Mouse (Mus musculus) megakaryocyte, embryonic 14.5 days (primary cell): ENCODE data around the gene St6gal1. TPM values are rescaled to one million over a fixed set of nuclear protein-coding genes. Genes with fewer than 3 reads are reported as not detected.

Experiments used
- H3K27me3 ChIP-seq: replicated peaks from 2 replicates; pipeline ENCODE3; 2012; ENCODE audit warnings: inconsistent platforms
- H3K36me3 ChIP-seq: replicated peaks from 2 replicates; pipeline ENCODE3; 2012; ENCODE audit warnings: low read length, inconsistent platforms, mixed read lengths
- H3K4me1 ChIP-seq: 2 replicates; pipeline ENCODE4 v1.6.1; 2012; ENCODE audit warnings: inconsistent platforms
- H3K4me3 ChIP-seq: replicated peaks from 2 replicates; pipeline ENCODE3; 2012; ENCODE audit warnings: moderate library complexity, mild to moderate bottlenecking, inconsistent platforms
- H3K9me3 ChIP-seq: 2 replicates; pipeline ENCODE4 v1.6.1; 2012; ENCODE audit warnings: inconsistent platforms
- FLI1 ChIP-seq: IDR thresholded peaks from 2 replicates; pipeline ENCODE4 v1.6.1; 2012; ENCODE audit warnings: low read length, inconsistent platforms, mixed read lengths
- GATA1 ChIP-seq: IDR thresholded peaks from 3 replicates; pipeline ENCODE4 v1.6.1; 2012; ENCODE audit warnings: mixed read lengths, low read length, inconsistent platforms, borderline replicate concordance
- polyA plus RNA-seq: library from polyadenylated mRNA; stranded (reverse); fragments of >175 nt; gene quantifications from 2 replicates; pipeline ENCODE4 v1.2.3, GENCODE M21; 2012; ENCODE audit warnings: low replicate concordance; ENCODE audit not compliant: insufficient read depth

The St6gal1 gene
- polyA plus RNA-seq, 1 experiment, result not detected

- Histone ChIP-seq H3K4me1 (peaks cover 37% of the 10 kb centered on the region), H3K9me3 (peaks cover 7% of the 10 kb centered on the region), H3K4me3 (no peak overlapping the region), H3K27me3 (peaks cover 47% of the 10 kb centered on the region), H3K36me3 (no peaks in the 10 kb centered on the region)
- TF ChIP-seq FLI1, result no peak
- no peak for TF ChIP-seq GATA1
These were observed 58.4 kb downstream of the St6gal1 start for GRCm38 (mm10) chr16:23282941-23283340.

- Histone ChIP-seq H3K4me3 (no peak overlapping the region), H3K9me3 (peaks cover 7% of the 10 kb centered on the region), H3K4me1 (peaks cover 37% of the 10 kb centered on the region), H3K36me3 (no peaks in the 10 kb centered on the region), H3K27me3 (peaks cover 51% of the 10 kb centered on the region)
- no peak for TF ChIP-seq FLI1
- no peak for TF ChIP-seq GATA1
These were observed 59.1 kb downstream of the St6gal1 start for GRCm38 (mm10) chr16:23283677-23284076.

GRCm38 (mm10) chr16:23284470-23285394, 60.2 kb downstream of the St6gal1 start:
- Histone ChIP-seq H3K36me3 (no peaks in the 10 kb centered on the region), H3K4me1 (peaks cover 35% of the 10 kb centered on the region), H3K4me3 (peak overlapping the region; percentile 59), H3K27me3 (peaks cover 49% of the 10 kb centered on the region), H3K9me3 (peaks cover 7% of the 10 kb centered on the region)
- TF ChIP-seq FLI1 (no peak), GATA1 (no peak)

- TF ChIP-seq GATA1 (no peak), FLI1 (no peak)
- no peaks in the 10 kb centered on the region for H3K36me3 ChIP-seq
These were observed 62.0 kb downstream of the St6gal1 start for GRCm38 (mm10) chr16:23286380-23287097.

GRCm38 (mm10) chr16:23287312-23288040, 62.9 kb downstream of the St6gal1 start:
- Histone ChIP-seq H3K4me3 (no peak overlapping the region), H3K4me1 (peaks cover 19% of the 10 kb centered on the region), H3K9me3 (peaks cover 10% of the 10 kb centered on the region), H3K36me3 (no peaks in the 10 kb centered on the region), H3K27me3 (peaks cover 32% of the 10 kb centered on the region)
- TF ChIP-seq FLI1 (no peak), GATA1 (no peak)

More at GRCm38 (mm10) chr16:23286380-23287097, 62.0 kb downstream of the St6gal1 start:
- H3K4me1 ChIP-seq, result peaks cover 24% of the 10 kb centered on the region
- H3K9me3 ChIP-seq, result peaks cover 10% of the 10 kb centered on the region
- peaks cover 41% of the 10 kb centered on the region for H3K27me3 ChIP-seq
- no peak overlapping the region for H3K4me3 ChIP-seq

GRCm38 (mm10) chr16:23288103-23288502, 63.6 kb downstream of the St6gal1 start:
- Histone ChIP-seq H3K27me3 (peaks cover 26% of the 10 kb centered on the region), H3K36me3 (no peaks in the 10 kb centered on the region), H3K4me1 (peaks cover 13% of the 10 kb centered on the region), H3K9me3 (peaks cover 5% of the 10 kb centered on the region), H3K4me3 (no peak overlapping the region)
- TF ChIP-seq FLI1, result no peak
- TF ChIP-seq GATA1, result no peak

- no peak overlapping the region for H3K4me3 ChIP-seq
- peaks cover 16% of the 10 kb centered on the region for H3K27me3 ChIP-seq
- peaks cover 3% of the 10 kb centered on the region for H3K4me1 ChIP-seq
- 0 out of 2 replicates have a peak, but pooled peaks cover 3% of the 10 kb centered on the region for H3K9me3 ChIP-seq
- TF ChIP-seq GATA1, result no peak
- no peak for TF ChIP-seq FLI1
- no peaks in the 10 kb centered on the region for H3K36me3 ChIP-seq
These were observed 64.9 kb downstream of the St6gal1 start for GRCm38 (mm10) chr16:23289424-23289823.

GRCm38 (mm10) chr16:23290171-23290570, 65.6 kb downstream of the St6gal1 start:
- 0 out of 2 replicates have a peak, but pooled peaks cover 3% of the 10 kb centered on the region for H3K9me3 ChIP-seq
- no peak overlapping the region for H3K4me3 ChIP-seq
- no peaks in the 10 kb centered on the region; the same call in 1 of the 2 replicates for H3K4me1 ChIP-seq
- no peak for TF ChIP-seq FLI1
- no peak for TF ChIP-seq GATA1
- no peaks in the 10 kb centered on the region for H3K36me3 ChIP-seq
- H3K27me3 ChIP-seq, result peaks cover 11% of the 10 kb centered on the region

- no peak overlapping the region for H3K4me3 ChIP-seq
- no peak for TF ChIP-seq GATA1
- TF ChIP-seq FLI1, result no peak
- H3K36me3 ChIP-seq, result no peaks in the 10 kb centered on the region
- H3K27me3 ChIP-seq, result peaks cover 7% of the 10 kb centered on the region
- peaks cover 7% of the 10 kb centered on the region; the same call in 1 of the 2 replicates for H3K9me3 ChIP-seq
- no peaks in the 10 kb centered on the region; the same call in 1 of the 2 replicates for H3K4me1 ChIP-seq
These were observed 67.0 kb downstream of the St6gal1 start for GRCm38 (mm10) chr16:23291521-23291920.

GRCm38 (mm10) chr16:23294236-23294635, 69.7 kb downstream of the St6gal1 start:
- Histone ChIP-seq H3K27me3 (peaks cover 2% of the 10 kb centered on the region), H3K4me1 (no peaks in the 10 kb centered on the region), H3K36me3 (no peaks in the 10 kb centered on the region), H3K4me3 (no peak overlapping the region), H3K9me3 (peaks cover 12% of the 10 kb centered on the region)
- TF ChIP-seq FLI1 (no peak), GATA1 (no peak)
